Mouse (Mus musculus) c-Kit-positive CD71-negative TER-119-negative erythroid progenitor cells, embryonic 14.5 days (primary cell): ENCODE data around the gene Cst7.
"Not testable (repeated sequence)": the region's sequence is repeated elsewhere in the genome, so short reads cannot be mapped to it uniquely, and the experiment has no call there.

Experiments used
- DNase-seq: peaks from one replicate; pipeline ENCODE4 v3.0.0-alpha.2; 2013; ENCODE audit warnings: low read depth

The Cst7 gene

GRCm38 (mm10) chr2:150569847-150570590, at the start of gene Cst7:
Gene Cst7, plus strand, starts transcription at chr2:150570415.
- peak; percentile 44 for DNase-seq

- no peak for DNase-seq
Observed at GRCm38 (mm10) chr2:150525703-150526207, 44.5 kb upstream of the Cst7 start.

GRCm38 (mm10) chr2:150549576-150549975, 20.6 kb upstream of the Cst7 start:
- not testable (repeated sequence) for DNase-seq

DNA sequence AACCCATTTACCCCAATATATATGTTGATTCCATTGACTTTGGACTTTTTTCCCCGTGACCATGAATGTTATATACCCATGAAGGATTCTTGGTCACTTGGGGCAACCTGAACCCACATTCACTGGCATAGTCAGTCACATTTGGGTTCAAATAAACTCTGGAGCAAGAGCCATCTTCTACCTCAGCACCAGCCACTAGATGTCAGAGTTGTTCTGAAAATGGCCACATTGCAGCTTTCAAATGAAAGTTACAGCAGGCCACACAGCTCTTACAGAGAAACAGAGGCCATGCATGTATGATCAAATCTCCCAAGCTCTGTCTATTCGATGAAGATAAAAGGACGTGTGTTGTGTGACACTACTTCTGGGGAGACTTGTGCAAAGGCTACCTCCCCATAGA, 11.6 kb upstream of the Cst7 start:
- DNase-seq = peak; percentile 29

GRCm38 (mm10) chr2:150567051-150567450, 3.2 kb upstream of the Cst7 start:
- DNase-seq = peak; percentile 12

DNA sequence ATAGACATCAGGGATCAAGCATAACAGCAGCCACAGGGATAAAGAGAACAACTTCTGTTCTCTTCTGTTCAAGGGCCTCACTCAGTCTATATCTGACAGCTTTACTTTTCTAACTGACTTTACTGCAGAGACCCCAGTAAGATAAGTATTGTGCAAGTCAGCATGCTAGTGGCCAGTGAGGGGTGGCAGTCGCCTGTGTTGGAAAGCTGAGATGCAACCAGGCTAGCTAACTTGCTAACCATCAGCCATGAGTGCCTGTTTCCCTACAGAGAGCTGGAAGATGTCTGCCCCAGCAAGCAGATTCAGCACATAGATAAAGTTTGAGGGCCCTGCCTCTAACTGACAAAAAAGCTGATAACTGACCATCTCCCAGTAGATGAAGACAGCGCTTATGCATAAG, 546 bp downstream of the Cst7 start:
- no peak for DNase-seq

GRCm38 (mm10) chr2:150572463-150572862, 2.2 kb downstream of the Cst7 start:
- DNase-seq = no peak

DNA sequence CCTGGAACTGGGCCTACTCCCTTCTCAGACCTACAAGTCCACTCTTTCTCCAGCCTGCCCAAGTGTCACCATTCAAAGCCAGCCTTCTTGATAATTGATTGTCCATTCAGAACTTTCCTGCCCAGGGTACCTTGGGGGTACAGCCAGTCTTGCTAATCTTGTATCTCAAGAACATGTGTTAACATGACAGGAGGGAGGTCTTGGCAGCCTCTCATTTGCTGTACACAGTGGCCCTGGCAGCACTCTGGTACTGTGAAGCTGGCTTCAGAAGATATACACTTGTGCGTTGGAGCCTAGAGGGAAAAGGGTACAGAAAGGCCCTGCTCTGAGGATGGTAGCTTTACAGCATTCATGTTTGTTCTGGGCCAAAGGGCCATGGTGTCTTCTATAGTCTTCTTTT, 6.0 kb downstream of the Cst7 start:
- DNase-seq = no peak

DNA sequence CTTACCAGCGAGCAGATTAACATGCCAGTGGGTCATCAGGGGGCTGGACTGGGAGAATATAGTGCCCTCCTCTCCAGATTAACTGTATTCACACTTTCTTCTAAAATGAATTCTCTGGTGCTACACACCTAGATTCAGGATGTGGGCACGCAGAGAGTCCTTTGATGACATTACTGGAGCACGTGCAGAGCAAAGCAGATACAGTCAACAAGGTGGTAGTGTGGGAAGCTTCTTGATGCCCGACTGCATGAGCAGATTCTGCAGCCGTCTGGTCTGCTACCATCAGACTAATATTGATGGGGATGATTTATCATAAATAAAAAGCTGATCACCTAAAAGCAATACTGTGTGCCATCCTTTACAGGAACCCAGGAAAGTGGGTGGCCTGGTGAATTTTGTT, 8.4 kb downstream of the Cst7 start:
- no peak for DNase-seq

- DNase-seq = no peak
Observed at GRCm38 (mm10) chr2:150579628-150580027, 9.4 kb downstream of the Cst7 start.

GRCm38 (mm10) chr2:150589076-150589475, 18.9 kb downstream of the Cst7 start:
- no peak for DNase-seq

DNA sequence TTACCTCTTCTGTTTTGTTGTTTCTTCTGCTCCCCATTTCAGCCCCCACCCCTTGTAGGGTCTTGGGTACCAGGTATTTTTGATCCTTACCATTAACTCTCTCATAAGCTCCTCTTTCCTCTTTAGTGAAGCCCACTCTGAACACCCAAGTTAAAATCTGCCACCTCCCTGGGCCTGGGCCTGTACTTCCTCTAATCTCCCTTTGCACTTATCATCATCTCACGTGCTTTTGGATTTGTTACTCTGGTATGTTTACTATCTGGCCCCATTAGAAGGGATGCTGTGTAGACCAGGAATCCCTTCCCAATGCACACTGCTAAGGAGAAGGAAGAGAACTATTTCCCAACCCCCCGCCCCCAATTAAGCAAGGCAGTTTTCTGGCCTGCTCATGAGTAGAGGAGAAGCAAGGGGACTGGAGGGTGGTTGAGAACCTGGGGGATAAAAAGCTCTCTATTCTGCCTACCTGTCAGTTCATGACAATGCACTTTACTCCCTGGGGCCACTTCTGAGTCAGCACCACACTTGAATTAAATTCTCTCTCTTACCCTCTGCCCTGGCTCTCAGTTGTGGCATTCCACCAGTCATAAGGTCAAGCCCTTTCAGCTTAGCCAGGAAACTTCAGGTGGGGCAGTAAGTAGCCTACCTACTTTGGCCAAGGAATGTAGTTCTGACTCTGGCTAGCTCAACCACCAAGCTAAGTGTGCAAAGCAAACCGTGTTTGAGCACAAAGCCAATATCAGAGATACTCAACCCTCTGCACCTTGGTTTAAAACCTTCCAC, 25.4 kb downstream of the Cst7 start:
- DNase-seq = no peak

GRCm38 (mm10) chr2:150600263-150600662, 30.0 kb downstream of the Cst7 start:
- DNase-seq = no peak

DNA sequence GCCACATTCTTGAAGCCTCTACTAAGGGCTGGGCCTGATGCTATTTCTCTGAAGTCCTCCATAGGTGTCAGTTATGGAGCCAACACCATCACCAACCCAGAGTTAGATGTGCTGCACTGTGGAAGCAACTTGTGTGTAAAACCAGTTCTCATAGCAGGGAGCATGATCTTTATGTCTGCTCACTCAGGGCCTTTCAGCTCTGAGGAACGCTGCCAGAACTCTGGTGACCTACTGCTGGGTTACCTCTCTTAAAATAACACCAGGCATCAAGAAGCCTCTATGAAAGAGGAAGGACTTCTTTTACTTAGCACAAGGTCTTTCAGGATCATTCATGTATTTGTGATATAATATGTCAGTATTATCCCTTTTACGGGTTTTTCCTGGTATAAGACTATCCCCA, 32.0 kb downstream of the Cst7 start:
- no peak for DNase-seq

- no peak for DNase-seq
Observed at GRCm38 (mm10) chr2:150604802-150605201, 34.6 kb downstream of the Cst7 start.

DNA sequence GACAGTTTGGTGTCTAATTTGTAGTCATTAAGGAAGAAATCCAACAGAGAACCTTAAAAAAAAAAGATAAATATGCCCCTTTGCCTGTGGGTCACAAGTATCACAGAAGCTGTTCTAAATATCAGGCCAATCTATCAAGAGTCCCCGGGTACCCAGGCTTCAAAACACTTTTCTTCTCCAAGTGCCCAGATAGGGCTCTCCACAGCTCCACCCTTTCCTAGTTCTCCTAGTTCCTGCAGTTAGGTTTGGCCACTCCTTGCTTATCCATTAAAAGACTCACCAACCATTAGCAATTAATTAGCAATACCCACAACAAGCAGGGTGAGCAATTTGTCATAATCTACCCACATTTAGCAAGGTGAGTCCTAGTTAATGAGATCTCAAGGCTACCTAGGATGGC, 36.9 kb downstream of the Cst7 start:
- no peak for DNase-seq

GRCm38 (mm10) chr2:150608087-150608799, 38.0 kb downstream of the Cst7 start, which contains the start of gene Apmap:
Gene Apmap, minus strand, starts transcription at chr2:150608567.
- DNase-seq = peak; percentile 97

DNA sequence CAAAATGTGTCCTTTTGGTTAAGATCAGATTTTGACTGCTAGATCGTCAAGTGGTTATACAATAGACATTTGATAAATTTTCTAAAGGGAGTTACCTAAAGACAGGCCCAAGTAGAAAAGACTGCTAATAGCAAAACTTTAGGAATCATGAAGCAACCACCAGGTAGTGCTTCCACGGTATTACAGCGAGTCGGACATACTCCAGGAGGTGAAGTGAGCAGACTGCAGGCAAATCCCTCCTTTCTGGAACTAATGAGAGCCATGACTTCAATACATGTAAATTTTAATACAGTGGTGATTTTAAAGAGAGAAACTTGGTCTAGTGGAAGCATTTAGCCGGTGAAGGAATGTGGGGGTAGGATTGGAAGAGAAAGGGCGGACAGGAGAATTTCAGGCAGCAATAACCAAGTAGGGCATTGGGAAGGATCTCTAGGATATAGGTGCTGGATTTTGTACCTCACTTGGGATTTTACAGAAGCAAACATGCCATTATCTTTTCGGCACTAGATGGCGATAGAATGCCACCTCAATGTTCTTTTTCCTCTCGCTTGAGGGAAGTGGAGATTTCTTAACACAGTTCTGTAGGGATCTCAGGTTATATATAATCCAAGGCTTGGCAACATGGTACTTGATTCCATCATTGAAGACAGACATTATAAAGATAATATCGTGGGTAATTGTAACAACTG, 38.8 kb downstream of the Cst7 start:
- DNase-seq = peak; percentile 78

GRCm38 (mm10) chr2:150610097-150610496, 39.9 kb downstream of the Cst7 start:
- DNase-seq = no peak

- no peak for DNase-seq
Observed at GRCm38 (mm10) chr2:150621698-150622097, 51.5 kb downstream of the Cst7 start.

DNA sequence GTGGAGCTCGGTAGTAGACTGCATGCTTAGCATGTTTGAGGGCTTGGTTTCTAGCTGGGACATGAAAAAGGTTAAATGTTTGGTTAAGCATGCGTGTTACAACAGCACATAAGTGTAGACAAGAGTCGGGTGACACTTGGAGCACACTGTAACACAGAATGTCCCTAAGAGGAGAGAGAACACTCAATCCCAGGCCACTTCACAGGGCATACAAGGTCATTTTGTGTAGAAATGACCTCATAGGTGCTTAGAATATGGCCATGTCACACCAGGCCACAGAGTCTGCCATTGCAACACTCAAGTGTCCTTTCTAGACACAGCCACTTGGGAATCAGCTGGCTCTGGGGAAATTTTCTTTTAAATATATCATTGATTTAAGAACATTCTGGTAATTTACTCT, 53.7 kb downstream of the Cst7 start:
- no peak for DNase-seq

DNA sequence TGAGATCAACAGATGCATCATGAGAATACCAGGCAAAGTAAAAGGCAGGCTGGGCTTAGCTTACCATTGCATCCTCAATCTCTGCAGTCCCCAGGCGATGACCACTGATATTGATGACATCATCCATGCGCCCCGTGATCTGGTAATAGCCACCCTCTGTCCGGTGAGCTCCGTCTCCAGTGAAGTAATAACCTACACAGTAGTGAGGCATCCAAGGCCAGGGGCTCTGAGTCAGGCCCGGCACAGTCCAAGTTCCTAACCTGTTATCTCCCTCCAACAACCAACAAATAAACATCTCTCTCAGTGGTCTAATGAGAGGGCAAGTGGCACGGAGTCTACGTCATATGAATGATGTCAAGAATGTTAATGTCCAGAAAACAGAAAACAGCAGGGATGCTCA, 54.7 kb downstream of the Cst7 start:
- no peak for DNase-seq
